Mouse (Mus musculus): ENCODE measurements at regions not wholly inside any gene's neighbourhood (a gene's known extent, or its start where the extent isn't known, plus 50 kb on each side); places are given as distances from the start of the nearest gene placed in this dataset.
"Not testable (repeated sequence)": the region's sequence is repeated elsewhere in the genome, so short reads cannot be mapped to it uniquely, and the experiment has no call there.

DNA sequence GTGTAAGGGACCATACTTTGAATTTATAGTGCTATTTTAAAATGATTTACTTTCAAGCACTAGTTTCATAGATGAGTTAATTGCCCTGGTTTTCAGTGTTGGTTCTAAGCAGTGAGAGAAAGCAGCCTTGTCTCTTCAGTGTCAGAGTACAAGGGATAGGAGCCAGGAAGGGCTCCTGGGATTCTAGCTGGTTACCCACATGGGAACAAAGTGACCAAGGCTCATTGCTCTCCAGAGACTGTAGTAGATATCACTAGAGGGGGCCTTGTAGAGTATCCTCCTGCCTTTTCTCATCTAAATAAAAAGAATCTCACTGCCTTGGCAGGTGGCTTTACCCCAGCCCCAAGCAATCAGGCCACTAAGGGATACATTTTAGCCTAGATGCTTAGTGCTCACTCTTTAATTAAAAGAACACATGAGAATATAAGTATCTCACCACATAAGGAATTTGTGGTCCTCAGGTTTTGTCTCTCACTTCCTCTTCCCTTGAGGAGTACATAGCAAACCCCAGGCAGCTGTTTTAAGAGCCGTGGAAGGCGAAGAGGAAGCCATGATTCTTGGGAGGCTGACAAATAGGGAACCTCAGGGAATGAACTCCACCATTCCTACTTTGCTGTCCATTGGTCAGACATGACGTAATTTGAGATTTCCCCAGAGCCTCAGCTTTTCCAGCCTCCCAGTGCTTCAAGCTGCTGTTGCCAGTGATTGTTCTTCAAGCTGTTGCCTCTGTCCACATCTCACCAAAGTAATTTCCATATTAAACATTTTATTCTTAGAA, 449.2 kb upstream of the Ube2e3 start:
- no peak for DNase-seq (ENCODE audit: low spot score)

DNA sequence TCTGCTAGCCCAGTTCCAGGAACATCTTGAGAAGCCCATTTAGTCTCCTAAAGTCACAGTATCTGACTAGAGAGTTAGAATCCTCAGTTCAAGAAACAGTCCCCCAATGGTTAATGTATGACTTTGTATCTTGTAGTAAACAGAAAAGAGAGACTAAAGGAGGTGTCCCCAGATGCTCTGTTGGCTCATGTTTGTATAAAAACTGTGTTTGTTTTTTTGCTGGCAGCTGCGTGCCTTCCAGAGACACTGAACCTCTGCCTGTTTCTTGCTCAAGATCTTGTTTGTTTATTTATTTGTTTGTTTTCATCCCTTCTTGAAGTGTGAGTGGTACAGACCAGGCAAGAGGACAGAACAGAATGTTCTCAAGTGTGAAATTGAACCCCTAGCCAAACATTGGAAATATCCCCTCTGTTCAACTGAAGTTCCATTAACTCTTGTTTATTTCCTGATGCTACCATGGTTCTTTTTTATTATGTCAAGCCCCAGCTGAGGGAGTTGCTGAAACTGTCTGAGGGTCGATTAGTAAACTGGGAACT, 451.3 kb upstream of the Ube2e3 start:
- no peak for DNase-seq (ENCODE audit: low spot score)

DNA sequence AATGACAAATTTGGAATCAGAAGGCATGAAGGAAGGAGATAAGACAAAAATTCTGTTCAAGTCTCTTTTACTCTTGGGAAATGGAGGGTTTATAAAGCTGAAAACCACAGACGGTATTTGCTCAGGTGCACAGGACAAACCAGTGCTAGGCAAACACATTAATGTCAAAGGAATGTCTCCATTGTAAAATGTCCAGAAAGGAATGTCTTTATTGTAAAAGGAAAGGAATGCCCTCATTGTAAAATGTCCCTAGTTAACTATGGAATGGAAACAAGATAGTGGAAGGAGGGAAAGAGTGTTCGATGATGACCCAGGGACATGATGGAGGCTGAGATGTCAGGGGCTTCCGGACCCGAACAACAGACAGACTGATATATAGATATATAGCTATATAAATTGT, 454.9 kb upstream of the Ube2e3 start:
- DNase-seq (ENCODE audit: low spot score), result no peak

DNA sequence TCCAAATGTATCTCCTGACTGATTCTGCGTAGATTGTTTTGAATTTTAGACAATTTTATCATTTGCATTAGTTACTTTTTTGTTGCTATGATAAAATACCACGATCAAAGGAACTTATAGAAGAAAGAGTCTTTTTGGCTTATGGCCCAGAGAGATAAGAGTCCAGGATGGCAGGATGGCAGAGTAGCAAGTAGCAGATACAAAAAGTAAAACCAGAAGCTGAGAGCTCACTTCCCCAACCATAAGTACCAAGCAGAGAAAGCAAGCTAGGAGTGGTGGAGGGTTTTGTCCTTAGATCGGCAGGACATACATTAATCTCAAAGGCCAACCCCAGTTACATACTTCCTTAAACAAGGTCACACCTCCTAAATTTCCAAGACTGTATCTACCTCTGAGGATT, 457.7 kb upstream of the Cwc22 start:
- no peak for DNase-seq (ENCODE audit: low spot score)

DNA sequence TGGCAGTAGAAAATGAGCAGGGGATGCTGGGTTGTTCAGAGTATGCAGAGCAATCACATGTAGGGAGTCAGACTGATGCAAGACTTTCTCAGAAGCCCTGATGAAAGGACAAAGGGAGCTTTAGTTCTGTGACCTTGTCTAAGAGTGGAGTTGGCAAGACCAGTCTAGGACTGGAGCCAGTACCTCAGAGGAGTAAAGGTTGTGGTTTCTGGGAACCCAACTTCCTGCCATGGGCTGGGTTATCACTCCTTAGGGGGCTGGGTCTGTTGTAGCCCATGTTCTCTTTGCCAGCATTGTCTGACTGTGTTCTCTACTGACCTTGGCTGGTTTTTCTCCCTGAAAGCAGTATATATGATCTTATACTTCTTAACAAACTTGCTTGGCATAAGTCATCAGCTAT, 453.1 kb upstream of the Cwc22 start:
- DNase-seq (ENCODE audit: low spot score), result no peak

DNA sequence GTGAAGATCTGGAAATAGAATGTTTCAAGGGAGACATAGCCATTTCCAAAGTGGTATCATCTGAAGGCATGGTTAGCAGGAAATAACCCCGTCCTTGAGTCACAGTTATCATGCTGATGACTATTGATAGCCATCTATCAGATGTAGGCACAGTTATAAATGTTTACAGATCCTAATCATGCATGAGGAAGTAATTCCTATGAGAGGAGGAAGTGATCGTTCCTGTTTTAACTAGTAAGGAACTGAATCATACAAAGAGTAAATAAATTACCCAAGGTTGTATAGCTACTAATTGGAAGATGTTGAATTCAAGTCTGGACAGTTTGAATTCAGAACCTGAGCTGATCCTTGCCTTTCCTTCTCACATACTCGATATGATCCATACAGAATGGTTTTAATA, 450.7 kb upstream of the Cwc22 start:
- DNase-seq (ENCODE audit: low spot score), result no peak

DNA sequence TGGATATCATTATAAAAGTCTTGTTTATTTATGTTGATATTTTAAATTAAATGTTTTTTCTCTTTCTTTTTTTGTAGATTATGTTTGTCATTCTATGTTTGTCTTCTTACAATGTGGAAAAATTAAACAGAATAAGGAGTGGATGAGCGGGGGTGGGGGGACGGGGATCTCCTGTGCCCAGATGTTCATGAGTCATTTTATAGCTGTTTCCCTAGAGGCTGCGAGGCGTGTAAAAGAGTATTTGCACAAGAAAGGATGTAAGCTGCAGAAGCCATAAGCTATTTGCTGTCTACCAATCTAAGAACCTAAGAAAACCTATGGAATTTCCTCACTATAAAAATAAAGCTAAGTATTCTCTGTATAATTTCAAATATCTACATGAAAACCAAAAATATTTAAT, 446.9 kb upstream of the Cwc22 start:
- no peak for DNase-seq (ENCODE audit: low spot score)

DNA sequence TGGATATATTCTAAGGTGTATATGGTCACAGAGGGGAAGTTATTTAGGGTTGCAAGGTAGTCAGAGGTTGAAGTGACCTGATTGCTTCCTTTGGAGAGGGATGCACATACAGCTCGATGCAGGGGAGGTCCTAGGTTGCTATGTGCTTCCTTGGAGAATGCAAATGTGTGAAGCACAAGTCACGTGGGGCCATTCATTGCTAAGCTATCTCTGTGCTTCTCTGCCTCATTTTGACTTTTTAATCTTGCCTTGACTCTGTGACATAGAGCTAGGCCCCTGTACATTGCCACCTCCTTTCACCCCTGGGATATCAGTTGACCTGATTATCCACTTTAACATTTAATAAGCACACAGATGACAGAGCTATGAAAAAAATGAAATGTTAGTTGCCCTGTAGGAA, 446.2 kb upstream of the Cwc22 start:
- no peak for DNase-seq (ENCODE audit: low spot score)

DNA sequence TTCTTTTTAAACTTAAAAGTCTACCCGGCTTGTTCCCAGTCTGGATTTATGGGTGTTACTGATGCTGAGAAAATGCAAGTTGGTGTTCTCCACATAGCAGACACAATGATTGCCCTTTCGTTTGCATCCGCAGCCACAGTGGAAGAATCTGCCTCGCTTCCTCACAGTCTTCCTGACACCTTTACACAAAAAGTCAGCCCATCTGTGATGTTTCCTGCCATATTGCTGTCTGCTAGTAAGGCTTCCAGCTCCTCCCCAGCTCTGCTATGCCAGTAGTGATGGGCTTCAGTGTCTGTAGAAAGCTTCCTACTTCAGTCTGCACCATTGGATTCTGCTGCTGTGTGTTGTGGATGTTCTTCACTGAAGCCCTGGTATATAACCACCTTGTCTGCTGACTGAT, 441.8 kb upstream of the Cwc22 start:
- DNase-seq (ENCODE audit: low spot score), result no peak

DNA sequence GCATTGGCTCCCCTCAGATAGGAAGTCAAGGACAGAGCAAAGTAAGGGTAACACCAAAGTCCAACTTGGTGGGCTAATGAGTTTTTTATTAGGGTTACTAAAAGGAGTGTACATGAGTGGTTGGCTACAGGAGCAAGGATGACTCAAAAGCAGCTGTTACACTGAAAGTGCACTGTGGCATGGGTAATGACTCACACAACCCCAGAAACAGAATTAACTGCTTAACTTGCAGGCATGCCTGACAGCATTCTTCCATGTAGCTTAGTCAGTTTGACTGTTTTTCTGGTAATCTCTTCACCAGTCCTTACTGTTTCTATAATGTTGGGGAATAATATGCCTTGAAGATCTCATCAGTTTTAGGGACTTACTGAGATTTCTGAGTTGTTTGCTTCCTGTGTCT, 435.1 kb upstream of the Cwc22 start:
- no peak for DNase-seq (ENCODE audit: low spot score)

DNA sequence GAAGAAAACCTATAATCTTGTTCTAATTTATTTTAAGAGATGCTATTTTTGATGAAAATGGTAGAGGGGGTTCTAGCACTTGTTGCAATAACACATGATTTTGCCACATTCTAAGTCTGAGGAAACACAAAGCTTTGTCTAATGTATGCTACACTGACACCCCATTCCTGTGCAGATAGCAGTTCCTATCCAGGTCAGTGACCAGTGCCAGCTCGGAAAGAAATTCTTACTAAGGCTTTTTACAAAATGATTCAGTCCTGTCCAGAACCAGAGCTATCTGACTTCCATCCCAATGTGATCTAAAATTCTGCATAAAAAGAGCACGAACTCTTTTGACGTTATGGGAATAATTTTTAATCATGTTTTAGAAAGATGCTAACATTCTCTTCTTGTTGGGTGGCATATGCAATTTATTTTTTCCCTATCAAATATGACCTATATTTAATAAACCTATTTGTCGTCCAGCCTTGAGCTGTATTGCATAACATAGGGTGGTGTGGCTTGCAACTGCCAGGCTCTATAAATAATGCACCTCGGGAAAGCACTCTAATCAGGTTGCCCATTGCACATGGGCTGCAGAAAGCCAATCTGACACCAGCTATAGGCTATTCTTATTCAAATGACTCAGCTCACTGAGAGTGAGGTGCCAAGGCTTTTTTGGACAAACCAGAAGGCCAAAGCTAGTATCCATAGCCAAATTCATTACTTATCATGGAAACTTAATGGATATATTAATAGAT, 385.7 kb upstream of the Cwc22 start:
- DNase-seq (ENCODE audit: low spot score), result no peak

DNA sequence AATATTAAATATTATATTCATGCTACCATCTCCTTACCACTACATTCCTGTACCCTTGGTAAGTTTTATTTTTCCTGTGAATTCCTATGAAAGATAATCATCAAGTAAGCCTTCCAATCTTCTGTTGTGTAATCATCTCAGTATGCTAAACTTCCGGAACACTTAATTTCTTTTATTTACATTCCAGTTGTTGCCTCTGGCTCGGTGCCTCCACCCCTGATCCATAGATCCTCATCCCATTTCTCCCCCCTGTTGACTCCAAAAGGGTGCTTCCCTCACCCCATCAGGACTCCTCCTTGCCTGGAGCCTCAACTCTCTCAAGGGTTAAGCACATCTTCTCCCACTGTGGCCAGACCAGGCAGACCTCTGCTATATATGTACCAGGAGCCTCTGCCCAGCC, 379.9 kb upstream of the Cwc22 start:
- DNase-seq (ENCODE audit: low spot score), result no peak

DNA sequence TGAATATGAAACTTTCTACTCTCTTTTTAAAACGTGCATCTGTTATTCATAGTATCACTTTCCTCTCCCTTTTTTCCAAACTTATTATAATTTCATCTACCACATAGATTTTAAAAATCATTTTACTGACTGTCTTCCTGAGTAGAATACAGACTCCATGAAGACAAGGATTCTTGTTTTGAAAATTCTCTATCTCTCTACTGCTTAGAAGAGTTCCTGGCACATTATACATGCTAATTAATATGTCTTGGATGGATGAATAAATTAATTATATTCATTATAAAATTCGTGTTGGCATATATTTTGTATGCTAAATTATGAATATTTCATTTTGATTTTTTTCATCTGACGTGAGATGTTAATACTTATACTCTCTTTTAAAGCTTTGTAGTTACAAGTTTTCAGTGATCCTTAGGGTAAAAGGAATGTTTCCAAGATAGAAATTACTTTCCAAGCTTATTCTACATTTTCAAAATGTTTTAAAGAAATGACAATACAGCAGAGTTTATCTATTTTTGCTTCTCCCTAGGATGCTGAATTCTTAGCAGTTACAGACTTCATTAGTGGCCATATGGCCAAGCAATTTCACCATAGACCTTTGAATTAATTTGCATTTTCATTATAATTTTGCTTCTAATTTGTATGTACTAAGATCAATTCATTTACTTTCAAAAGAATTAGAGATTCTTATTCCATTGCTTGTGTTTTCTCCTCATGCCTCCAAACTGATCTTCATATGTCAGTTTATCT, 376.2 kb upstream of the Cwc22 start:
- no peak for DNase-seq (ENCODE audit: low spot score)

DNA sequence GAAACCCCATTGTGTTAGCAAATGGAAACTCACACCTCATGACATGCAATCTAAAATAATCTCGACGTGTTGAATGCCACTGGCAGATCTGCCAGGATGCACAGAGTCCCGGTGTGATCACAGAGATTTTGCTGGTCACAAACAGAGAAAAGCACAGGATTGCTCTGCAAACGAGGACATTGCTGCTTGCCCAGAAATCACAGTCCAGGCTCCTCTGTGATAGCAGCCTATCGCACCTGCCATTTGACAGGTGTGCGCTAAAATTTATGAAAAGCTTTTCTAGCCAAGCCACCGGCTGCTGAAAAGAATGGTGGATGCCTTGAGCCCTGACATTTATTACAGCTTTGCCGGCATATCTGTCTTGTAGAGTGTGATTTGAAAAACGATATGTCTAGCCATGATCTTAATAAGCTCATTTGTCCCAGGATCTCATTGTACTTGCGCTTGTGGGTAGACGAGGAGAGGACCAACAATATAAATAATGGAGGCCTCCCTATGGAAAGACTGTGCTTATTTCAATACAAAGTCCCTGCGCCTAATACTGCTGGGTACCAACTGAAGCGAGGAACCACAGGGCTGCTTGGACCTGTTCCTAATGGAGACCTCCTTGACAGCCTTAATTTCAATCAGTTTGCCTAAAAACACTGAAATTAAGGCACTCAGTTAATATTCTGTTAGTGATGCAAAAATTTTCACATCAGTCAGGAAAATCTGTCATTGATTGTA, 365.8 kb upstream of the Cwc22 start:
- DNase-seq (ENCODE audit: low spot score), result no peak

DNA sequence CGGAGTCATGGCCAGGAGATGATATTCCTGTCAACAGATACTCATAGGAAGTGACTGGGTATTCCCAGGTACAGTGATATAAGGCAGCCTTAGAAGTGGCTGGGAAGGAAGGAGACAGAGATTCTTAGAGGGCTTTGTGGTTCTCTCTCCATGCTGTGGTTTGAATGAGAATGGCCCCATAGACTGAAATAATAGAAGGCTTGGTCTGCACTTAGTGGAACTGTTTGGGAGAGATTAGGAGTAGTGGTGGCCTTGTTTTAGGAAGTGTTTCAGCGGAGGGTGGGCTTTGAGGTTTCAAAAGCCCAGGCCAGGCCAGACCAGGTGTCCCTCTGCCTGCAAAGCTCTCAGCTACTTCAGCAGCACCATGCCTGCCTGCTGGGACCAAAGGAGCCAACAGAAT, 363.2 kb upstream of the Cwc22 start:
- no peak for DNase-seq (ENCODE audit: low spot score)

DNA sequence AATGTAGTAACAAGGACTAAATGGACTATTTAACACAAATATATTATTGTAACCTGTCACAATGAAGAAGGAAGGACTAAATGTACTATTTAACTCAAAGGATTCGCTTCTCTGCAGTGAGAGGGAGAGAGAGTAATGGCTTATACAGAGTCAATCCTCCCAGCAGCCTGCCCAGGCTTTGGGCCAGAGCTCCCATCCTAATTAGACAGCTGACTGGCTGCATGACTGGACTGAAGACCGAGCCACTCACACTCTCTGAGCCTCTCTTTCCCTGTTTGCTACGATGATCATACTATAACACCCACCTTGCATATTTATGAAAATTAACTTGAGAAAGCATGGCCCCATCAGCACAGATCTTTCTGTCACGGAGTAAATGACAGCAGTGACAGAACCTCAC, 360.7 kb upstream of the Cwc22 start:
- no peak for DNase-seq (ENCODE audit: low spot score)

DNA sequence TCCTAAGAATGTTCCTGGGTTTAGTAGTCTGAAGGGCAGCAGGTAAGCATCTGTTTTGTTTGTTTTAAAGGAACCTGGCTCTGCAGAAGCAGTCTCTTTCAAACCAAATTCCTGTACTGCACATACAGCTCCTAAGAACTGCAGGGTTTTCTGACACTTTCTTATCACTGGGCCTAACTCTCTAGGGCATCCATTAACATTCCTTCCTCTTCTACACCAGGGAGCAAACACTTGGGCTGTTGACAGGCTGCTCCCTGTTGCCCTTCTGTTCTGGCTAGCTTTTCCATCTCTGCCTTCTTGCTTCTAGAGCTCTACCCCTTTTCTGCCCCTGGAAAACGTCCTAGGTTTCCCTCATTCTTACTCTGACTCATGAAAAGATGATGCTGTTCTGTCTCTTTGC, 345.5 kb upstream of the Cwc22 start:
- no peak for DNase-seq (ENCODE audit: low spot score)

DNA sequence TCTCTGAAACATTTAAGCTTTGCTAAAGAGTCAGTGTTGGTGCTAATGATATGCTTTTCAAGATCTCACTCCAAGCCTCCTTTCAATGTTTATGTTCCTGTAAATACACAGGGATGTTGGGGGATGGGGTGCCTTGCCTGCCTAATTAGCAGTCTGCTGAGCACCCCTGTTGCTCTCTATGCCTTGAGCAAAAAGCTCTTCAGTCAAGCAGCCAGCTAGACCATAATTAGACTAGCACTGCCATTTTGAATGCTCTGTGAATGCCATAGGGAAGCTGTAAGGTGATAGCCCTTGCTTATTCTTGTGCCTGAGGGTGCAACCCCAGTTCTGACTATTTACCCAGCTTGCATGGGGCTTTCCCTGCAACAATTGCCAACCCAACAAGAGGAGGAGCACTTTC, 338.6 kb upstream of the Cwc22 start:
- DNase-seq (ENCODE audit: low spot score), result no peak

DNA sequence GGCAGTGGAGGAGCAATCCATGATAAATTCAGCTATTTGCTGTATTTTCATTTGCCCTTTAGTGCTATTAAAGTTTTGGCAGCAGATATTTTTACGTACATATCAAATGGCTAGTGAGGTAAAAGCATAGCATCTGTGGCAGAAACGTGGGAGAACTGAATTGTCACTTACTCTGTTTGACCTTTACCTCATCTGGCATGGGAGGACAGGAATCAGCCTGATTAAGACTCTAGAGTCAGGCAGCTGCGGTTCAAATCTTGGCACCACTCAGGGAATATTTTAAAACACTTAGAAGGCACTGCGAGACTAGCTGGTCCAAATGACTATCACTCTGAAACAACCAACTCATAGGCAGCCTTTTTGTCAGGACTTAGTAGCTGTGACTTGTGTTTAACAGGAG, 337.4 kb upstream of the Cwc22 start:
- no peak for DNase-seq (ENCODE audit: low spot score)

DNA sequence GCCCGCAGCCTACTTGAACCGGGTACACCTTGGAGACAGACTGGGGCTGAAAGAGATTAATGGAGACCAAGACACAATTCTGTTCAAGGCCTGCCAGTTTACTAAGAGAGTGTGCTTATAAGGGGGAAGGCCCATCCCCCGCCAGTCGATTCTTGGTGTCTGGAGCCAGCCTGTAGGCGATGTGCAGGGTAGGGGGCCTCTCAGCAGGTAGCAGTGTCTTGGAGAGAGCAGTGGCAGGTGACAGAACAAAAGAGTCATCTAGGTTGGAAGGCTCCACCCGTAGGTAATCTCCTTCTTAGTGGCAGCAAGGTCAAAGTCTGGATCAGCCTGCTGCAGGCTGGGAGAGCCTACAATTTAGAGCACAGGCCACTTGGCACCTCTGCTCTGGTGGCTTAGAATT, 335.7 kb upstream of the Cwc22 start:
- DNase-seq (ENCODE audit: low spot score), result not testable (repeated sequence)

DNA sequence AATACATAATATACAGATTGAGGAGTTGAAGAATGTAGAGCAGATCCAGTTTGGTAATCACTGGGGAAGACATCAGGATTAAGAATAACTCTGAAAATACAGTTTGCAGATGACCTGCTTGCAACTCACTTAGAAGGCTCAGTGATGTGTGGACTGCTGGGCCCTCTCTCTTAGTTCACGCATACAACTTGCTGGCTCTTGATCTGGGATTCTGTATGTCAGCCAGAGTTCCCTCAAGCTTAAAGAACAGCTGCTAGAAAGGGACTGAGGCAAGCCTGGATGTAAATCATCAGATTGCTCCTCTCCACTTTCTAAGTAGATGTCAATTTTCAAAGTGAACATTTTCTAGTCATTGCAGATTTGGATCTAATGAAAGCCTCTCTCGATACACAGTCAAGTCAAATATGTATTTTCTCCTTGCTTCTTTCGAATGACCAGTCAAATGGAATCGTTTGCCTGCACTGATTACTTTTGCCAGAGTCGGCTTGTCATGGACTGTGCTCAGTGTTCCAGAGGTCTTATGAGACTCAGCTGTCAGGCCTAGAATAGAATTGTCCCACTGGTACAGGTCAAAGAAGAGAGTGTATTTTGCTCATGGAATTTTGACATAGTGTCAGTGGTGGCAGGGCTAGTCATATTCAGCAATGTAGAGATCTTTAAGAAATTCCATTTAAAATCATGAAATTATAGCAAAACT, 334.2 kb upstream of the Cwc22 start:
- no peak for DNase-seq (ENCODE audit: low spot score)
